Mouse (Mus musculus) olfactory bulb, adult 2 months (tissue): ENCODE results near the gene Abcb9. TPM values are rescaled to one million over a fixed set of nuclear protein-coding genes. Genes with fewer than 3 reads are reported as not detected.

Experiments used
- H3K27ac ChIP-seq: fragments of 200-500 bp; 2 replicates; pipeline ENCODE4 v1.5.1; 2012; ENCODE audit warnings: low read depth, low read length; ENCODE audit not compliant: insufficient read depth
- H3K4me1 ChIP-seq: fragments of 200-500 bp; 2 replicates; pipeline ENCODE4 v1.6.1; 2012; ENCODE audit warnings: low read length; ENCODE audit not compliant: control insufficient read depth, insufficient read depth
- H3K4me3 ChIP-seq: fragments of 200-500 bp; 2 replicates; pipeline ENCODE4 v1.5.1; 2012; ENCODE audit warnings: mild to moderate bottlenecking, low read depth, low read length, moderate library complexity; ENCODE audit not compliant: insufficient read depth
- CTCF ChIP-seq: fragments of 200-500 bp; IDR thresholded peaks from 2 replicates; pipeline ENCODE4 v1.5.1; 2012; ENCODE audit warnings: low read depth, mild to moderate bottlenecking, low read length, moderate library complexity; ENCODE audit not compliant: insufficient read depth
- POLR2A ChIP-seq: fragments of 200-500 bp; IDR thresholded peaks from 2 replicates; pipeline ENCODE4 v1.6.1; 2012; ENCODE audit warnings: mild to moderate bottlenecking, low read depth, low read length, moderate library complexity; ENCODE audit not compliant: insufficient read depth
- WGBS: fragments of 180-500 bp; shearing (Covaris S2); methylation state at CpG from one replicate; pipeline ENCODE4 v1.1.7; 2018; 5-methylcytosine and 5-hydroxymethylcytosine counted together
- polyA plus RNA-seq: library from polyadenylated mRNA; stranded (reverse); fragments of >200 nt; gene quantifications from 2 replicates; pipeline ENCODE4 v1.2.4, GENCODE M21; 2012; ENCODE audit warnings: low replicate concordance; ENCODE audit not compliant: missing spikeins, insufficient read depth, insufficient read length

The Abcb9 gene
- polyA plus RNA-seq, 1 experiment = not detected

DNA sequence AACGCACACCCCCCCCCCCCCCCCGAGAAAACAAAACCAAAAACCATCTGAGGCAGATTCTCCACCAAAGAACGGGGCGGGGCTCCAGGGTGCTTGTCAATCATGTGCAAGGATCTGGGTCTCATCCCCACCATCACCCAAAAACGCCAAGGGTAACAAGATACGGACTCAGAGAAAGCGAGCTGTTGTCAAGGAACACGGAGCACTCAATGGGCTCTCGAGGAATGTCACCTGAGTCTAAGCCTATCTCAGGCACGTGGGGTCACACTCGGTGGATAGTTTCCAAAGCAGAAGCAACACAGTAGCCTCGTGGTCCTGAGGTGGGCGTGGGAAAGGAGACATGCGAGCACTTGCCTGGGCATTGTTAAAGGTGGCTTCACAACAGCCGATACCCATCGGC is 81.9 kb downstream of the Abcb9 start:
- TF ChIP-seq CTCF (no peak), POLR2A (no peak)
- peaks cover 55% of the 10 kb centered on the region for H3K4me1 ChIP-seq
- H3K27ac ChIP-seq = no peak overlapping the region
- 64% methylated on average over 16 of the region's 16 CpGs for WGBS
- no peak overlapping the region for H3K4me3 ChIP-seq

DNA sequence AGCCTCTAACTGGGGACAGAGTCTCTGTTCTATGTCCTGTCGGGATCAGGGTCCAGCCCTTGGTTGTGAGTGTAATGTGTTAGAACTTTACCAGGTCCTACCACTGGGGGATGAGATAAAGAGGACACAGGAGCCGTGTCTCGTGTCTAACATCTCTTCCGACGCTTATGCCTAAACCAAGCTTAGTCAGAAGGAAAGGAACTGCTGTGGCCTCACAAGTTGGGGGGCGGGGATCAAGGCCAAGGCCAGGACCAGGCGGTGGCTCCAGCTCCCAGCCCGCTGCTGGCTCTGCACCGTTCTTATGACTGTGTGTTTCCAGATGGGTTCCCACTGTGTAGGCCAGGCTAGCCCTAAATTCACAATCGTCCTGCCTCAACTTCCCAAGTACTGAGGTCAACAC is 82.7 kb downstream of the Abcb9 start:
- H3K4me1 ChIP-seq = peaks cover 52% of the 10 kb centered on the region
- 56% methylated on average over 10 of the region's 10 CpGs for WGBS
- TF ChIP-seq CTCF = no peak
- TF ChIP-seq POLR2A = no peak
- H3K27ac ChIP-seq = no peak overlapping the region
- H3K4me3 ChIP-seq = no peak overlapping the region

DNA sequence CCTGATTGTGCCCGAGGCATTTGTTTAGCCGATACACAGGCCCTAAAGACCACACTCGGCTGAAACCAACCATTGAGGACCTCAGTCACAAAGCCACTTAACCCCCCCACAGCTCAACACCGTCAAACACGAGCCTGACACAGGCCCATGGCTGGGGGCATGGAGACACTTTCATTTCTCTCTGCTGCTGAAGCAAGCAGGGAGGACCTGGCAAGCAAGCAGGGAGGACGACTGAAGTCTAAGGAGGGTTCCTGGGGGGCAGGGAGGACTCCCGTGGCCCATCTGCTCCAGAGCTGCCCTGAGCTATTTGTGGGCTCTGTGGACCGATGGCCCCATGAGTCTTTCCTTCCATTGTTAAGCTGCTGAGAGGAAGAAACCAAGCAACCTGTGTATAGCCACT is 83.7 kb downstream of the Abcb9 start:
- TF ChIP-seq CTCF (no peak), POLR2A (no peak)
- Histone ChIP-seq H3K27ac (peak overlapping the region; percentile 51), H3K4me1 (peaks cover 50% of the 10 kb centered on the region), H3K4me3 (no peak overlapping the region)
- WGBS = 16% methylated on average over 8 of the region's 8 CpGs

Other genes starting within 250 kb of the Abcb9 start
- gene Hcar2, start 230.3 kb downstream of the Abcb9 start, polyA plus RNA-seq = not detected in 2 replicates
- not detected in 2 replicates for gene Hcar1, start 215.8 kb downstream of the Abcb9 start, polyA plus RNA-seq
- gene Denr, start 188.6 kb downstream of the Abcb9 start, polyA plus RNA-seq = not detected in 2 replicates
- not detected in 2 replicates for gene Gm43518, start 168.4 kb downstream of the Abcb9 start, polyA plus RNA-seq
- gene Ccdc62, start 165.1 kb downstream of the Abcb9 start, polyA plus RNA-seq = not detected in 2 replicates
- gene Hip1r, start 122.2 kb downstream of the Abcb9 start, polyA plus RNA-seq = not detected in 2 replicates
- not detected in 2 replicates for gene Vps37b, start 63.5 kb downstream of the Abcb9 start, polyA plus RNA-seq
- not detected in 2 replicates for gene Ogfod2, start 16.5 kb upstream of the Abcb9 start, polyA plus RNA-seq
- gene Arl6ip4, start 20.3 kb upstream of the Abcb9 start, polyA plus RNA-seq = not detected in 2 replicates
- 145 TPM in 1 of 2 replicates, not detected in the other for gene Pitpnm2, start 154.0 kb upstream of the Abcb9 start, polyA plus RNA-seq
- not detected in 2 replicates for gene Mphosph9, start 232.2 kb upstream of the Abcb9 start, polyA plus RNA-seq
- not detected in 2 replicates for gene 2810006K23Rik, start 232.3 kb upstream of the Abcb9 start, polyA plus RNA-seq